Mouse (Mus musculus) lung, postnatal 4 days (tissue): ENCODE measurements around the gene Eppin.

Experiments
- DNase-seq, 2 experiments: peaks; one replicate each; pipeline ENCODE4 v3.0.0; 2021

Eppin gene

DNA sequence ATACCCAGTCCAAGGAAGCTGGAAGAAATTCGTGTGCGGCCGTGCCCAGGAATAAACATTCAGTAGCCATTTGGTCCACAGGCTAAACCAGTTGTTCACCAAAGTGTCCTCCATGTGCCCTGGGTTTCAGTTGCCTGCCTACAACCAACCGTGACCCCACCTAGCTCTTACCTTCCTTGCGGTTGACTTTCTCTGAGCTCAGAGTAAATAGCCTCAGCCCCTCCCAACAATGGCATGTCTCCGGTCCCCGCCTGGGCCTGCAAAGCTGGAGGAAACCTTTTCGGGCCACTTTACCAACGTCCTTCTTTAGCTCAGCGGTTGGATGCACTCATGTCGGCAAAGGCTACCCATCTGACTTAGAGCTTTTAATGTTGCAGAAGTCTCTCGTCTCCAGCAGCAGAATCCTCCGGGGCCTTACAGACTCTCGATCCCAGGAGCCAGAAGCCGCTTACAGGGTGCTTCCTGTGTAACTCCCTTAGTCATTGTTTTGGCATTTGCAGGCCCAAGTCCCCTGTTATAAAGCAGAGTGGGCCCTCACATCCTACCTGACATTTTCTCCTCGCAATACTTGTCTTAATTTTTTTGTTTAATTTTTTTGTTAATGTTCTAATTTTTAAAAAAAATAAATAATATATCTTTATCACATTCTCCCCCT lies 34.3 kb downstream of the Eppin start:
- DNase-seq: peak; percentile 37 to 59

DNA sequence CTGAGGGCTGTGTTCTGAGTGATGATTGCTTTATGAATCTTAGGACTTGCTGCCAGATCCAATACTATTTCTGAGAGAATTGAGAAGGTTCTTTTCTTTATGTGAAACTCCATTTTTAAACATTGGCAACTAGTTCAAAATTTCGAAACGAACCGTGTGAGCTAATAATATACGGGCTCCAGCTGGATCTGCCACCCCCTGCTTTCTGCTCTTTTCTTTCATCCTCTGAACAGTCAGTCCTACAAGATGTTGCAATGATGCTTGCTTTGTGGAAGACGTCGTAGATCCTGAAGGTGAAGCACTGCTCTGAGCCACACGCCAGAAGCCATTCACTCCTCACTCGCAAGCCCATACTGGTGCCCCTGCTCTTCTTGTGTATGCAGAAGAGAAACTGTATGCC lies 35.0 kb downstream of the Eppin start:
- no peak for DNase-seq

DNA sequence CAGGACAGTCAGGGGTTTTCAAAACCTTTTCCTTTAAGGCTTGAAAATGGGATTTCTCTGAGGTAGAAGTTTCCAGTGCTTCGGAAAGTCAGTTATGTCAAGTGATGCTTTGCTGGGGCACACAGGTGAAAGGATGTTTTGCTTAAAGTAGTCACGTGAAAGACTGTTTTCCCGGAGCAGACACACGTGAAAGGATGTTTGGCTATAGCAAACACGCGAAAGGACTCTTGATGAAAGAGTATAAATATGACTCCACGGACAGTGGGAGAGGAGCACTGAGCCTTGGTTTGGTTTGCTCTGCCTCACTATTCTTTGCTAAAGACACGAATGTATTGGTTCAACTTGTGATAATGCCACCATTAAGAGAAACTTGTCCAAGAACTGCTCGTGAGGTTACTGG lies 41.9 kb downstream of the Eppin start:
- no peak for DNase-seq

DNA sequence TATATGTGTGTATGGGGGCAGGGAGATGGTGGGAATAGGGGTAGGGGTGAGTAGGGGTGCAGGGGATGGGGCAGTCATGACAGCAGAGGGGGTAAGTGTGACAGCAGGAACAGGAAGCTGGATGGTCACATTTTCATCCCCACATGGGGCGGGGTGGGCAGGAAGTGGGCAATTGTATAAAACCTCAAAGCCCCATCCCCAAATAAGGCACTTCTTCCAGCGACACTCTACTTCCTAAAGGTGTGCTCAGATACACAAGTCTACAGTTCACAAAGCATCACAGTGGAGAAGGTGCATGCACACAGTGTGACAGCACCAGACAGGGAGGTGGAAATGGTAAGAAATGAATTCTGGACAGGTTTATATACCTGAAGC lies 42.5 kb downstream of the Eppin start:
- DNase-seq: no peak

DNA sequence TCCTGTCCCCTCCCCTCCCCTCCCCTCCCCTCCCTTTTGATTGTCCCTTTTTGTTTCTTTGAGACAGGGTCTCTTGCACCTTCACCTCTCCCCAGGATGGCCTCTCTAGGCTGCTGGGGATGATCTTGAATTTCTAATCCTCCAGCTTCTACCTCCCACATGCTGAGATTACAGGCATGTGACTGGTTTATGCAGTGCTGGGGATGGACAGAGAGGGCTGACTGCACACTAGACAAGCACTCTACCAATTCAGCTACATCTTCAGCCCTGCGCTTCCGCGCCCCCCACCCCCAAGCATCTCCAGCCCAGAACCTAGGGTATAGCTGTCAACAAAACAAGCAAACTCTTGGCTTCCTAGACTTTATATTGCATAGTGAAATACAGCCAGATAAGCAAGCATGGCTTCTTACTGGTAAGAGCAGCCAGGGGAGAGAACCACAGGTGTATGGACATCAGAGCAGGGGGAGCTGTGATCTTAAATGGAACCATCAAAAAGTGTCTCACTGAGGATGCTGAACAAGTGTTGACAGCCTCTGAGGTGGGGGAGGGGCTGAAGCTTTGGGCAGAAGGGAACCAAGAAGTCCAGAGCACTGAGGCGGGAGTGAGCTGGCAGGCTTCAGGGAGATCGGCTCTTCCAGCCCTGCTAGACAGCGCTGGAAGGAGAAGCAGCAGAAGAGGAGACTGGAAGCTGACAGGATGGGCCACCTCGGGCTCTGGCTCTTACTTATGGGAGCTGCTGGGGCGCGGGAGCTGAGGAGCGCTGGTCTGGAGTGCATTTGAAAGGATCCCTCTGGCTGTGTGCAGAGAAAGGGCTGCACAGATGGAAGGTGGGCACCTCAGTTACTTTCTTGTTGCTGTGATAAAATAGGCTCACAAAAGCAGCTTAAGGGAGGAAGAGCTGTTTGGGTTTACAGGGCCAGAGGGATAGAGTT lies 43.2 kb downstream of the Eppin start:
- no peak for DNase-seq

DNA sequence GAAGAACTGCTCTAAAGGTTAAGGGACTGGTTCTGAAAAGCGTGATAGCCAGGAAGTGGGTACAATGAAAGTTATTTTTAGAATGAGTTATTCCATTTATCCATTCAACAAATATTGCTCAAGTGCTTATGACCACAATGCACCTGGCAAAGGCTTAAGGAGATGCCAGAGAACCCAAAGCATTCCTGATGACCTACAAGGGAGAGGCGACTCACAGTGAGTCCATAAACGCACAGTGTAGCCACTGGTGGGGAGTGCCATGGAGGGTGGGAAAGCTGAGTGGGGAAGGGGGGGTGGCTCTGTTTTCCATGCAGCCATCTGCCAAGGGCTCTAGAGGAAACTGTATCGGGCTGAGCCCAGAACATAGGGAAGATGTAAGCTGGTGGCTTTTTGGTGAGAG lies 44.1 kb downstream of the Eppin start:
- peak; percentile 36 to 50 for DNase-seq

DNA sequence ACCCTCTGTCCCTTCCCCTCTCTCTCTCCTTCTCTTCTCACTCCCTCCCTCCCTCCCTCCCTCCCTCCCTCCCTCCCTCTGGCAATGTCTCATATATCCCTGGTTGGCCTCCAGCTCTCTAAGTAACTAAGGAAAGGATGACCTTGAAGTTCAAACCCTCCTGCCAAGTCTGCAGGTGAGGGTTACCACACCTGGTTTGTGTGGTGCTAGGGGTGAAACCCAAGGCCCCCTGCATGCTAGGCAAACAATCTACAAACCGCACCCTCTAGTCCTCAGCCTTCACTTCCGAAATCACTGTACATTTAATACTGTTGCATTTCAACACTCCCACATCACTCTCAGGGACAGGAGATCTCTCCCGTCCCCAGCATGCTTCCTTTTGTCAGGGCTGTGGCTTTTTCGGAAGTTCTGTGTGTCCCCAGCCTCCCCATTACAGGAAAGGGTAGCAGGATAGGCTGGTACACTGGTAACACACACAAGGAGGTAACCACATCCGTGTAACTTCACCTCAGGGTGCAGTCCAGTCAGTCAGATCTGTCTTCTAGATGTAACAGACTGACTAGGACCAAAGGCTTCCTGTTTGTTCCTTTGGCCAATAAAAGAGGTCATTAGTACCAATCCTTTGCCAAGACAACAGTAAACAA lies 48.8 kb downstream of the Eppin start:
- DNase-seq: no peak

DNA sequence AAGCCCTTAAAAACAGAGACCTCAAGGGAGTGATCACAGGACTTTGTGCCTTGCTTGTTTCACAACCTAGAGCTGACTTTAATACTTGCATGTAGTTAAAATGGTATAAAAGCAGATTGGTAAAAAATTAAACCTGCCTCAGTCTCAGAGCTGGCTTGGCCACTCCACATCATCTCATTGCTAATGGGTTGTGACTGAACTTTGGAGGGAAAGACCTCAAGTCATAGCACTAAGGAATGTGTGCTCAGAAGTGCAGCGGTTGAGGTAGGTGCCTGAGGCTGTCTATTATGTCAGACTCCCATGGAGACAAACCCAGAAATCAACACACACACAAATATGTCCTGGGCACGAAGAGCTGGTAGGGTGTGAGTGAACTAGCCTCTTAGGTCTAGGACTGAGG lies 49.6 kb downstream of the Eppin start:
- no peak for DNase-seq

DNA sequence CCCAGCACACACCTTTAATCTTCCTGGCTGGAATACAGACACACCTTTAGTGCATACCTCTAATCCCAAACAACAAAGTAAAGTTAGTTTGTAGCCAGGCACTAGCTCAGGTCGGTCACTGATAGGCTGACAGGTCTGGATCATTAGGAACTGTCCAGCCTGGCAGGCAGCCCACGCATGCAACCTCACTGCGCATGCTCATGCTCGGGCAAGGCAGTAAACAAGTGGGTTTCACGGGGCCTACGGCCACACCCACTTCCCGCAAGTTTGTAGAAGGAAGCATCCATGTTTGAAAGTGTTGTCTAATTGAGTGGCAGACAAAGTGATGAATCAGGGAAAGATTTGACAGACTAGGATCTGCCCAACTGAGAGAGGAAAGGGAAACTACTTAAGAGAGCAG lies 50.8 kb downstream of the Eppin start:
- DNase-seq: no peak

DNA sequence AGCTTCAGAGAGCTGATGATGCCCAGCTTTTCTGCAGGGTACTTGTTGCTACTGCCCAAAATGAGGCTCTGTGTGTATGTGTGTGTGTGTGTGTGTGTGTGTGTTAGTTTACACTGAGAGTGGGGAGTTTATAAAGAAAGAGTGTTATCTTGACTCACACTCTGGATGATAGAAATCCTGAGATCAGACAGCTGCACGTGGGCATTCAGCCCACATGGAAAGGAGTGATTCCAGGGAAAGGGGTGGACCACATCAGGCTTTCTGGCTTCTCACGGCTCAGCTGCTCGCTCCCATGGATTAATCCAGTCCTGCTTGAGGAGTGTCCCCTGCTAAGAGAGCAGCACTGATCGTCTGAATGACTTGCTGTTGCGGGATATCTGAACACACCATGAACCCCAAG lies 51.3 kb downstream of the Eppin start:
- peak in 1 of 2 experiments; percentile 37 for DNase-seq

DNA sequence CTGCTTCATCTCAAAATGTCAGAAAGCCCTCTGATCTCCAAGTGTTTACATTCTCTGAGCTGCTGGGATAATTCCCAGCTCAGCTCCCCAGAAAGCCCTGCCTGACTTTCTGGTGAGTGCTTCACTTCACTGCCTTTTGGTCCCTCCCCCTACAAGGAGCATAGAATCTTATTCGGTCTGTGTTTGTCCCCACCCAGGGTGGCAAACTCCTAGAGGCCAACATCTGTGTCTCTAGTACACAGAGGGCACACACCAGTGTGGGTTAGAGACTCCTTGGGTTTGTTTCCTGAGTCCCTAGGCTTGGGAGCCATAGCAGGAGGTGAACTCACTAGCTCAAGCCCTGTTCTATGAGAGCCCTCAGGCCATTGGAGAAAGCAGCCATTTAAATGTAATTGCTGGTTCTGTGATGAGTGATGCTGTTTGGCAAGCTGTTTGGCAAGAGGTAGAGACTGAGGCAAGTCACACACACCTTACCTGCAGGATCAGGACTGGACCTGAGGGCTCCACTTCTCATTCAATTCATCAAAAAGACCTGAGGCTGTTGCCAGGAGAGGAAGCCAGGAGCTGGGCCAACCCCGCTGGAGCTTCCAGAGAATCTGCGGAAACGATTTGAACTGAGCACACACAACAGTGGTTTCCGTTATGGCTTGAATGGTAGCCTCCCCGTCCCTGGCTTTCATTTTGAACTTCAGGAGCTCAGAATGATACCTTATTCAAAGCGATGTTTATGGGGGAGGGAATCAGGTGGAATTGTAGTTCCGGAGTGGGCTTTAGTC lies 52.6 kb downstream of the Eppin start:
- DNase-seq: peak in 1 of 2 experiments; percentile 47
